Mouse (Mus musculus): Measurements from ENCODE around the gene Inka1.

DNA sequence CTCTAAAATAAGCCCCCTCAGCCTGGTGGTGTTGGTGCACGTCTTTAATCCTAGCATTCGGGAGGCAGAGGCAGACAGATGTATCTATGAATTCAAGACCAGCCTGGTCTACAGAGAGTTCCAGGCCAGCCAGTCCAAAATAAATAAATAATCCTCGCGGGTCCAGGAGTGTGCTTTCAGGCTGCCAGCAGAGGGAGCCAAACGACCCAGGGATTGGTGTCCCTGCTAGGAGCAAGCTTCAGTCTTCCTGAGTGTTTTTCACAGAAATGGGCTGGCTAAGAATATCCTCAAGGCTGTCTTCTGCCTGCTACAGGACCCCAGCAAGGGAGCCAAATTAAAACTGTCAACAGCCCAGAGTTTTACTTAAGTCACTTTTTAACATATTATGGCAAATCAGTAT, 22.0 kb downstream of the Inka1 start:
- peak; percentile 98 for TF ChIP-seq CTCF (IDR thresholded peaks at IDR 0.05; ENCODE audit: extremely low read depth, insufficient read length, insufficient replicate concordance, low read depth, low read length)
- TF ChIP-seq POLR2A (IDR thresholded peaks at IDR 0.05; ENCODE audit: low read depth, low read length), result no peak
